Comparison of ENCODE assay signal across 9 mouse cellular contexts in genomic region chrX:60147268-60147974, GRCm38 (mm10). TPM values are rescaled to one million over a fixed set of nuclear protein-coding genes. Genes with fewer than 3 reads are reported as not detected.
DNase-seq lines count a peak whose midpoint lies in the region; ATAC-seq lines count a peak whose summit lies in the region.
"Had no signal": no experiment of that assay in that cellular context is flagged by ENCODE, and none has a peak within 500 bp of the region (broad histone marks: within the 10 kb centered on the region; RNA-seq: fewer than 3 reads in every experiment).

No protein-coding gene starts in this region.

- H3K9ac ChIP-seq in lung, embryonic 16.5 days (ENCODE audit: low read length) = no peak overlapping the region
- H3K9ac ChIP-seq in neural tube, embryonic 13.5 days = peak overlapping the region; percentile 58

- no peaks in the 10 kb centered on the region for H3K36me3 ChIP-seq in lung, embryonic 16.5 days (ENCODE audit: control insufficient read depth, insufficient read depth, low read length)
- no peaks in the 10 kb centered on the region for H3K36me3 ChIP-seq in neural tube, embryonic 13.5 days

- H3K4me3 ChIP-seq in lung, embryonic 16.5 days (ENCODE audit: low read length) = peak overlapping the region; percentile 24; the same call in 1 of the 2 replicates
- peak overlapping the region; percentile 34 for H3K4me3 ChIP-seq in neural tube, embryonic 13.5 days
- H3K4me3 ChIP-seq: erythroblast, embryonic 14.5 days had no signal

- peak; percentile 2 for DNase-seq in adrenal gland, adult 2 months
- no peak for DNase-seq in adrenal gland, postnatal 14 days
- no peak for DNase-seq in lung, postnatal 36 days
- peak; percentile 2 for DNase-seq in layer of hippocampus, adult 11-12 months (ENCODE audit: low spot score)
- no peak for DNase-seq in adrenal gland, adult 18-20 months (ENCODE audit: low spot score in 2 of 2)
- DNase-seq in spleen, postnatal 14 days (ENCODE audit: low spot score in 2 of 2) = no peak

- no peak overlapping the region for H3K27ac ChIP-seq in lung, embryonic 16.5 days (ENCODE audit: low read length)
- no peak overlapping the region for H3K27ac ChIP-seq in neural tube, embryonic 13.5 days (replicated peaks)

- H3K4me1 ChIP-seq in lung, embryonic 16.5 days (replicated peaks; ENCODE audit: control insufficient read depth, insufficient read depth, low read length) = no peaks in the 10 kb centered on the region
- no peaks in the 10 kb centered on the region for H3K4me1 ChIP-seq in neural tube, embryonic 13.5 days (replicated peaks)

- peak overlapping the region; percentile 47 for H3K4me2 ChIP-seq in lung, embryonic 16.5 days (ENCODE audit: low read depth, low read length)
- peak overlapping the region; percentile 48 for H3K4me2 ChIP-seq in neural tube, embryonic 13.5 days

- ATAC-seq in lung, embryonic 16.5 days (ENCODE audit: low read depth) = no peak
- ATAC-seq in neural tube, embryonic 13.5 days (ENCODE audit: low read depth) = peak; percentile 61; the same call in 1 of the 2 replicates

- 13% methylated on average over 13 of the region's 13 CpGs for WGBS in lung, embryonic 16.5 days
- WGBS in neural tube, embryonic 13.5 days = 22% methylated on average over 13 of the region's 13 CpGs

- H3K9me3 ChIP-seq in lung, embryonic 16.5 days (ENCODE audit: control insufficient read depth, low read length) = no peaks in the 10 kb centered on the region
- H3K9me3 ChIP-seq in neural tube, embryonic 13.5 days = no peaks in the 10 kb centered on the region

- H3K27me3 ChIP-seq in lung, embryonic 16.5 days (ENCODE audit: control insufficient read depth, insufficient read depth, low read depth, low read length) = no peaks in the 10 kb centered on the region
- H3K27me3 ChIP-seq in neural tube, embryonic 13.5 days = no peaks in the 10 kb centered on the region

RNA-seq across cellular contexts. Expression of gene Mcf2, which starts 31.5 kb away (rescaled TPM):
- not detected for total RNA-seq in adrenal gland, adult 2 months (2021)
- not detected in 2 replicates for polyA plus RNA-seq in adrenal gland, adult 2 months (2012; rRNA removed)
- total RNA-seq in adrenal gland, postnatal 14 days (2021) = 0.15 TPM in 1 of 2 replicates, not detected in the other
- polyA plus RNA-seq in lung, embryonic 16.5 days (2015; fragmentation: Nextera tagmentation; extraction: Ambion mirVana) = 0.14 and 0.41 TPM in 2 replicates
- 1.1 and 1.2 TPM in 2 replicates for polyA plus RNA-seq in neural tube, embryonic 13.5 days (2015; fragmentation: Nextera tagmentation; extraction: Ambion mirVana)
- under 1 TPM in 1 of 2 experiments, not detected in 1; 0.10 TPM for total RNA-seq in adrenal gland, adult 18-20 months (2021)
- polyA plus RNA-seq: erythroblast, embryonic 14.5 days had no signal

Comparison
In these comparisons a context has a peak if more than half of its experiments do, and no peak if none do; other contexts are left out.
1. DNase-seq: peak in adrenal gland, adult 2 months (single experiment) and layer of hippocampus, adult 11-12 months (single experiment); none in adrenal gland, postnatal 14 days (single experiment), lung, postnatal 36 days (single experiment), adrenal gland, adult 18-20 months (0 of 2) and spleen, postnatal 14 days (0 of 2).